In the genomic region with DNA sequence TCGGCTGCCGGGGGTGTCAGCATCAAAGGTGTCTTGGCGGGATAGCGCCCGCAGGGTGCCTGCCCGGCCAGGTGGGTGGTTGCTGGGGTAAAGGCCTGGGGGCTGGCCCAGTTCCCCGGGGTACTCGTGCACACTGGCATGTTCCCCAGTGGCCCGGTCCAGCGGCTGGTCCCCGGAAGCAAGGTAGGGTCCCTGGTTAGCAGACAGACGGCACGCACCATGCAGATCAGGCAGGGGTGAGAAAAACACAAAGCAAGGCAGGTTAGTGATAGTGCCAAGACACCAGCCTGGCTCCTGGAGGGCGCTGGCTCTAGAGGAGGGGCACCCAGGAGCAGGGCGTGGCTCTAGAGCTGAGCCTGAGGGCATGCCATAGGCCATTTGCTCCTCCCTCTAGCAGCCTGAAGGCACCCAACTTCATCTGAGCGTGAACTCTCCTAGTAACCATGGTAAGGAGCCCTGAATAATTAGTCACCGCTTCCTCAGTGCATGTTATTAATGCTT, we compare ENCODE assay signal across 8 mouse cellular contexts. TPM values are rescaled to one million over a fixed set of nuclear protein-coding genes. Genes with fewer than 3 reads are reported as not detected.
A peak's percentile ranks its signal among the peaks of the same experiment; 100 is the strongest.
DNase-seq lines count a peak whose midpoint lies in the region; ATAC-seq and TF ChIP-seq lines count a peak whose summit lies in the region.

No protein-coding gene starts in this region.

- no peak for DNase-seq in kidney, postnatal 10 days
- no peak for DNase-seq in yolk sac, embryonic 10.5 days (ENCODE audit: low spot score)
- DNase-seq in T-cell, adult 2 months (ENCODE audit: low spot score) = no peak
- no peak for DNase-seq in gastrocnemius, postnatal 10 days

- TF ChIP-seq POLR2A in ES-Bruce4 (IDR thresholded peaks at IDR 0.05; ENCODE audit: insufficient read depth, low read length) = no peak

- no peaks in the 10 kb centered on the region for H3K9me3 ChIP-seq in kidney, embryonic 15.5 days (replicated peaks)
- no peaks in the 10 kb centered on the region for H3K9me3 ChIP-seq in ES-Bruce4 (replicated peaks; ENCODE audit: control insufficient read depth, insufficient read depth, low read length, poor library complexity, severe bottlenecking)
- H3K9me3 ChIP-seq in forebrain, embryonic 15.5 days = no peaks in the 10 kb centered on the region

- H3K9ac ChIP-seq in kidney, embryonic 15.5 days = no peak overlapping the region
- peak overlapping the region; percentile 50 for H3K9ac ChIP-seq in ES-Bruce4 (ENCODE audit: low read depth, poor library complexity, severe bottlenecking)
- H3K9ac ChIP-seq in forebrain, embryonic 15.5 days (replicated peaks) = no peak overlapping the region

- no peak for TF ChIP-seq EP300 in ES-Bruce4 (IDR thresholded peaks at IDR 0.05; ENCODE audit: insufficient read depth, low read depth, low read length)

- H3K4me2 ChIP-seq in kidney, embryonic 15.5 days = 0 out of 2 replicates have a peak overlapping the region, but pooled peaks have one; percentile 28
- no peak overlapping the region for H3K4me2 ChIP-seq in forebrain, embryonic 15.5 days (replicated peaks)

- peaks cover 45% of the 10 kb centered on the region for H3K36me3 ChIP-seq in kidney, embryonic 15.5 days
- H3K36me3 ChIP-seq in ES-Bruce4 (ENCODE audit: control insufficient read depth, insufficient read depth, low read length, poor library complexity, severe bottlenecking) = no peaks in the 10 kb centered on the region
- H3K36me3 ChIP-seq in forebrain, embryonic 15.5 days = peaks cover 37% of the 10 kb centered on the region

- 0 out of 2 replicates have a peak, but pooled peaks have one; percentile 30 for ATAC-seq in kidney, embryonic 15.5 days (replicated peaks; ENCODE audit: low FRiP score)
- peak; percentile 27 for ATAC-seq in forebrain, embryonic 15.5 days (replicated peaks)
- peak; percentile 66 for ATAC-seq in megakaryocyte progenitor cell, adult 5-6 weeks (replicated peaks; ENCODE audit: poor library complexity)

- H3K27ac ChIP-seq in kidney, embryonic 15.5 days = 0 out of 2 replicates have a peak overlapping the region, but pooled peaks have one; percentile 32
- H3K27ac ChIP-seq in ES-Bruce4 (ENCODE audit: insufficient read depth, low read length) = no peak overlapping the region
- H3K27ac ChIP-seq in forebrain, embryonic 15.5 days (replicated peaks) = no peak overlapping the region

- TF ChIP-seq CTCF in ES-Bruce4 (IDR thresholded peaks at IDR 0.05; ENCODE audit: low read depth, low read length) = no peak

- H3K27me3 ChIP-seq in kidney, embryonic 15.5 days = peaks cover 21% of the 10 kb centered on the region
- no peaks in the 10 kb centered on the region for H3K27me3 ChIP-seq in ES-Bruce4 (ENCODE audit: control insufficient read depth, insufficient read depth, low read length, poor library complexity, severe bottlenecking)
- no peaks in the 10 kb centered on the region for H3K27me3 ChIP-seq in forebrain, embryonic 15.5 days

- peaks cover 48% of the 10 kb centered on the region for H3K4me1 ChIP-seq in kidney, embryonic 15.5 days
- H3K4me1 ChIP-seq in ES-Bruce4 (ENCODE audit: control insufficient read depth, insufficient read depth, low read length) = peaks cover 3% of the 10 kb centered on the region
- H3K4me1 ChIP-seq in forebrain, embryonic 15.5 days = peaks cover 19% of the 10 kb centered on the region

- no peak overlapping the region for H3K4me3 ChIP-seq in kidney, embryonic 15.5 days (replicated peaks)
- peak overlapping the region; percentile 26 for H3K4me3 ChIP-seq in ES-Bruce4 (ENCODE audit: low read depth, low read length)
- no peak overlapping the region for H3K4me3 ChIP-seq in forebrain, embryonic 15.5 days

- WGBS in kidney, embryonic 15.5 days = 45% methylated on average over 17 of the region's 17 CpGs
- 24% methylated on average over 17 of the region's 17 CpGs for WGBS in forebrain, embryonic 15.5 days

RNA-seq across cellular contexts. Expression of gene Arl5c, which starts 7.2 kb away (rescaled TPM):
- 9.9 and 10.1 TPM in 2 replicates for polyA plus RNA-seq in kidney, embryonic 15.5 days (2015; fragmentation: Nextera tagmentation; extraction: Ambion mirVana)
- 2.8 and 3.6 TPM in 2 replicates for polyA plus RNA-seq in ES-Bruce4 (2011; ENCODE audit: insufficient read depth, insufficient read length, low read depth, missing spikeins)
- 6.9 and 7.0 TPM in 2 replicates for polyA plus RNA-seq in forebrain, embryonic 15.5 days (2015; fragmentation: Nextera tagmentation; extraction: Ambion mirVana)
- total RNA-seq in megakaryocyte progenitor cell, adult 5-6 weeks (2015) = 3.9 and 6.1 TPM in 2 replicates
- 2.5 and 7.6 TPM in 2 replicates for total RNA-seq in megakaryocyte progenitor cell, adult 5-6 weeks (2017)
- 1 to 10 TPM in 1 of 2 experiments, under 1 TPM in 1; 0.82 to 1.8 TPM for total RNA-seq in gastrocnemius, postnatal 10 days (2021)

RNA-seq across cellular contexts. Expression of gene Plxdc1, which starts 17.0 kb away (rescaled TPM):
- polyA plus RNA-seq in kidney, embryonic 15.5 days (2015; fragmentation: Nextera tagmentation; extraction: Ambion mirVana) = 1.7 and 2.0 TPM in 2 replicates
- 3.0 and 3.3 TPM in 2 replicates for polyA plus RNA-seq in ES-Bruce4 (2011; ENCODE audit: insufficient read depth, insufficient read length, low read depth, missing spikeins)
- polyA plus RNA-seq in forebrain, embryonic 15.5 days (2015; fragmentation: Nextera tagmentation; extraction: Ambion mirVana) = 0.65 and 0.89 TPM in 2 replicates
- total RNA-seq in megakaryocyte progenitor cell, adult 5-6 weeks (2015) = 2.3 and 3.0 TPM in 2 replicates
- total RNA-seq in megakaryocyte progenitor cell, adult 5-6 weeks (2017) = 0.92 and 1.0 TPM in 2 replicates
- total RNA-seq in gastrocnemius, postnatal 10 days (2021) = 10 to 100 TPM in 1 of 2 experiments, 1 to 10 TPM in 1; 8.3 to 10.7 TPM

RNA-seq across cellular contexts. Expression of gene Cacnb1, which starts 19.6 kb away (rescaled TPM):
- polyA plus RNA-seq in kidney, embryonic 15.5 days (2015; fragmentation: Nextera tagmentation; extraction: Ambion mirVana) = 14.6 and 15.2 TPM in 2 replicates
- polyA plus RNA-seq in ES-Bruce4 (2011; ENCODE audit: insufficient read depth, insufficient read length, low read depth, missing spikeins) = 5.2 and 6.3 TPM in 2 replicates
- 40.7 and 41.5 TPM in 2 replicates for polyA plus RNA-seq in forebrain, embryonic 15.5 days (2015; fragmentation: Nextera tagmentation; extraction: Ambion mirVana)
- total RNA-seq in megakaryocyte progenitor cell, adult 5-6 weeks (2015) = 0.17 and 1.2 TPM in 2 replicates
- total RNA-seq in megakaryocyte progenitor cell, adult 5-6 weeks (2017) = 0.41 and 0.92 TPM in 2 replicates
- total RNA-seq in gastrocnemius, postnatal 10 days (2021) = 100 to 1,000 TPM; 313 to 347 TPM

RNA-seq across cellular contexts. Expression of gene Rpl19, which starts 23.3 kb away (rescaled TPM):
- 1,072 and 1,152 TPM in 2 replicates for polyA plus RNA-seq in kidney, embryonic 15.5 days (2015; fragmentation: Nextera tagmentation; extraction: Ambion mirVana)
- polyA plus RNA-seq in ES-Bruce4 (2011; ENCODE audit: insufficient read depth, insufficient read length, low read depth, missing spikeins) = 2,020 and 2,244 TPM in 2 replicates
- polyA plus RNA-seq in forebrain, embryonic 15.5 days (2015; fragmentation: Nextera tagmentation; extraction: Ambion mirVana) = 667 and 700 TPM in 2 replicates
- total RNA-seq in megakaryocyte progenitor cell, adult 5-6 weeks (2015) = 3,659 and 3,794 TPM in 2 replicates
- total RNA-seq in megakaryocyte progenitor cell, adult 5-6 weeks (2017) = 1,648 and 1,816 TPM in 2 replicates
- 100 to 1,000 TPM; 848 to 925 TPM for total RNA-seq in gastrocnemius, postnatal 10 days (2021)

RNA-seq across cellular contexts. Expression of gene Stac2, which starts 50.0 kb away (rescaled TPM):
- 3.7 and 4.3 TPM in 2 replicates for polyA plus RNA-seq in kidney, embryonic 15.5 days (2015; fragmentation: Nextera tagmentation; extraction: Ambion mirVana)
- polyA plus RNA-seq in ES-Bruce4 (2011; ENCODE audit: insufficient read depth, insufficient read length, low read depth, missing spikeins) = 5.6 and 9.6 TPM in 2 replicates
- 2.9 and 3.2 TPM in 2 replicates for polyA plus RNA-seq in forebrain, embryonic 15.5 days (2015; fragmentation: Nextera tagmentation; extraction: Ambion mirVana)
- total RNA-seq in megakaryocyte progenitor cell, adult 5-6 weeks (2015) = not detected in 2 replicates
- not detected in 2 replicates for total RNA-seq in megakaryocyte progenitor cell, adult 5-6 weeks (2017)
- under 1 TPM; 0.26 to 0.36 TPM for total RNA-seq in gastrocnemius, postnatal 10 days (2021)
